Mouse (Mus musculus) right cerebral cortex, postnatal 10 days (tissue): ENCODE measurements at regions not wholly inside any gene's neighbourhood (a gene's known extent, or its start where the extent isn't known, plus 50 kb on each side); places are given as distances from the start of the nearest gene placed in this dataset.

ENCODE experiments used
- DNase-seq, 2 experiments: peaks; one replicate each; pipeline ENCODE4 v3.0.0; 2021; ENCODE audit warnings: low spot score in 2 of 2

- no peak for DNase-seq
These were observed 404.2 kb upstream of the Cntn3 start for GRCm38 (mm10) chr6:102977122-102977521.

GRCm38 (mm10) chr6:103023326-103023725 is 450.4 kb upstream of the Cntn3 start:
- no peak for DNase-seq

- peak; percentile 34 to 58 for DNase-seq
These were observed 451.1 kb upstream of the Cntn3 start for GRCm38 (mm10) chr6:103024006-103024405.

- DNase-seq: peak; percentile 23 to 32
These were observed 455.2 kb upstream of the Cntn3 start for GRCm38 (mm10) chr6:103028150-103028549.

GRCm38 (mm10) chr6:103033418-103033817 is 460.5 kb upstream of the Cntn3 start:
- no peak for DNase-seq

GRCm38 (mm10) chr6:103033919-103034318 is 461.0 kb upstream of the Cntn3 start:
- no peak for DNase-seq

- peak; percentile 45 to 65 for DNase-seq
These were observed 449.8 kb upstream of the Chl1 start for GRCm38 (mm10) chr6:103060591-103060990.

GRCm38 (mm10) chr6:103106189-103106588 is 404.2 kb upstream of the Chl1 start:
- peak in 1 of 2 experiments; percentile 25 for DNase-seq

- no peak for DNase-seq
These were observed 390.8 kb upstream of the Chl1 start for GRCm38 (mm10) chr6:103119537-103119936.

- DNase-seq: peak; percentile 29 to 36
These were observed 369.5 kb upstream of the Chl1 start for GRCm38 (mm10) chr6:103140851-103141250.

- DNase-seq: no peak
These were observed 332.5 kb upstream of the Chl1 start for GRCm38 (mm10) chr6:103177851-103178250.

- no peak for DNase-seq
These were observed 327.0 kb upstream of the Chl1 start for GRCm38 (mm10) chr6:103183355-103183754.

- no peak for DNase-seq
These were observed 313.5 kb upstream of the Chl1 start for GRCm38 (mm10) chr6:103196838-103197237.

- DNase-seq: no peak
These were observed 308.8 kb upstream of the Chl1 start for GRCm38 (mm10) chr6:103201605-103202004.

GRCm38 (mm10) chr6:103209202-103209601 is 301.2 kb upstream of the Chl1 start:
- DNase-seq: no peak

GRCm38 (mm10) chr6:103213160-103213559 is 297.2 kb upstream of the Chl1 start:
- no peak for DNase-seq

GRCm38 (mm10) chr6:103236896-103237295 is 273.5 kb upstream of the Chl1 start:
- DNase-seq: no peak

GRCm38 (mm10) chr6:103268984-103269383 is 241.4 kb upstream of the Chl1 start:
- no peak for DNase-seq

- no peak for DNase-seq
These were observed 238.2 kb upstream of the Chl1 start for GRCm38 (mm10) chr6:103272216-103272615.

GRCm38 (mm10) chr6:103275071-103275470 is 235.3 kb upstream of the Chl1 start:
- DNase-seq: no peak

- peak; percentile 28 to 40 for DNase-seq
These were observed 234.9 kb upstream of the Chl1 start for GRCm38 (mm10) chr6:103275476-103275875.

GRCm38 (mm10) chr6:103296015-103296414 is 214.4 kb upstream of the Chl1 start:
- DNase-seq: no peak

- DNase-seq: no peak
These were observed 203.8 kb upstream of the Chl1 start for GRCm38 (mm10) chr6:103306420-103307249.

GRCm38 (mm10) chr6:103307250-103307580 is 203.2 kb upstream of the Chl1 start:
- no peak for DNase-seq
